In the genomic region with DNA sequence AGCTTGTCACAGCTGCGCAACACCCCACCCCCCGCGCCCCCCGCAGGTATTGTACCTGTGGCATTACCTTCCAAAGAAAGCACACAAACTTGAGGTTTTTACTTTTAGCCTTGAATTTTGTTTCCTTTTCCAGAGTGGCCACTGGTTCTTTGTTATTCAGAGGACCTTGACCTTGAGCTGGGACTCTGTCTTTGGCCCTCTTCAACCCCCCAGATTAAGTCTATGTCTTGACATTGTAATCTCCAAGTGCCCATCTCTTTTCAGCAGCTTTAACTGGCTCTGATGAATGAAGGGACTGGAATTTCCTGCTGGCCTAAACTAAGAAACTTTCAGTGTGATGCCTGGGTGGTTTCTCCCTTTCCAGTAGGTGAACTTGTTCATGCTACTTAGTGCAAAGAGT, we compare ENCODE assay signal across 9 mouse cellular contexts. TPM values are rescaled to one million over a fixed set of nuclear protein-coding genes. Genes with fewer than 3 reads are reported as not detected.
A peak's percentile ranks its signal among the peaks of the same experiment; 100 is the strongest.
DNase-seq lines count a peak whose midpoint lies in the region; ATAC-seq and TF ChIP-seq lines count a peak whose summit lies in the region.
"Had no signal": no experiment of that assay in that cellular context is flagged by ENCODE, and none has a peak within 500 bp of the region (broad histone marks: within the 10 kb centered on the region; RNA-seq: fewer than 3 reads in every experiment).

No protein-coding gene starts in this region.

- TF ChIP-seq CTCF in stomach, postnatal 0 days (IDR thresholded peaks at IDR 0.05; ENCODE audit: low read depth): no peak

- H3K4me3 ChIP-seq in lung, embryonic 15.5 days: peak overlapping the region; percentile 82
- peak overlapping the region; percentile 83 for H3K4me3 ChIP-seq in forebrain, embryonic 15.5 days
- H3K4me3 ChIP-seq in liver, embryonic 13.5 days (replicated peaks): peak overlapping the region; percentile 60
- peak overlapping the region; percentile 82 for H3K4me3 ChIP-seq in stomach, postnatal 0 days (ENCODE audit: low read depth, low read length)

- H3K4me1 ChIP-seq in lung, embryonic 15.5 days: peaks cover 13% of the 10 kb centered on the region
- peaks cover 13% of the 10 kb centered on the region for H3K4me1 ChIP-seq in forebrain, embryonic 15.5 days
- H3K4me1 ChIP-seq in liver, embryonic 13.5 days (replicated peaks): no peaks in the 10 kb centered on the region
- H3K4me1 ChIP-seq in stomach, postnatal 0 days (replicated peaks; ENCODE audit: control insufficient read depth, insufficient read depth): no peaks in the 10 kb centered on the region

- no peak for DNase-seq in lung, postnatal 36 days
- DNase-seq in liver, embryonic 13.5 days: no peak
- DNase-seq in stomach, postnatal 0 days (ENCODE audit: low spot score): no peak
- DNase-seq in cerebellum, adult 9-11 months: no peak
- DNase-seq in thymus, postnatal 36 days: no peak
- DNase-seq: cerebellum, adult 8-10 months had no signal

- no peak for ATAC-seq in lung, embryonic 15.5 days (ENCODE audit: borderline replicate concordance, extremely low read depth, low FRiP score, low TSS enrichment)
- ATAC-seq in forebrain, embryonic 15.5 days (replicated peaks): no peak
- no peak for ATAC-seq in liver, embryonic 13.5 days (ENCODE audit: low read depth)
- ATAC-seq in stomach, postnatal 0 days (ENCODE audit: low FRiP score, low TSS enrichment): no peak

- no peaks in the 10 kb centered on the region for H3K27me3 ChIP-seq in lung, embryonic 15.5 days
- H3K27me3 ChIP-seq in forebrain, embryonic 15.5 days: 0 out of 2 replicates have a peak, but pooled peaks cover 5% of the 10 kb centered on the region
- H3K27me3 ChIP-seq in liver, embryonic 13.5 days: peaks cover 36% of the 10 kb centered on the region
- no peaks in the 10 kb centered on the region for H3K27me3 ChIP-seq in stomach, postnatal 0 days (ENCODE audit: control insufficient read depth, insufficient read depth, low read length)
- H3K27me3 ChIP-seq: Patski had no signal

- no peaks in the 10 kb centered on the region for H3K9me3 ChIP-seq in lung, embryonic 15.5 days
- H3K9me3 ChIP-seq in forebrain, embryonic 15.5 days: no peaks in the 10 kb centered on the region
- no peaks in the 10 kb centered on the region for H3K9me3 ChIP-seq in liver, embryonic 13.5 days (replicated peaks)
- no peaks in the 10 kb centered on the region for H3K9me3 ChIP-seq in stomach, postnatal 0 days (ENCODE audit: control insufficient read depth, low read length)

- 22% methylated on average over 4 of the region's 4 CpGs for whole genome bisulfite sequencing in lung, embryonic 15.5 days
- 21% methylated on average over 4 of the region's 4 CpGs for WGBS in forebrain, embryonic 15.5 days
- WGBS in liver, embryonic 13.5 days (ENCODE audit: insufficient replicate concordance): 31% methylated on average over 4 of the region's 4 CpGs
- 13% methylated on average over 4 of the region's 4 CpGs for WGBS in stomach, postnatal 0 days

- no peak for TF ChIP-seq EP300 in stomach, postnatal 0 days (optimal IDR thresholded peaks at IDR 0.05)

- no peak overlapping the region for H3K27ac ChIP-seq in lung, embryonic 15.5 days
- no peak overlapping the region for H3K27ac ChIP-seq in forebrain, embryonic 15.5 days (replicated peaks)
- H3K27ac ChIP-seq in liver, embryonic 13.5 days: no peak overlapping the region
- peak overlapping the region; percentile 88 for H3K27ac ChIP-seq in stomach, postnatal 0 days (replicated peaks)

- H3K4me2 ChIP-seq in lung, embryonic 15.5 days: peak overlapping the region; percentile 98
- peak overlapping the region; percentile 100 for H3K4me2 ChIP-seq in forebrain, embryonic 15.5 days (replicated peaks)
- peak overlapping the region; percentile 69 for H3K4me2 ChIP-seq in liver, embryonic 13.5 days
- H3K4me2 ChIP-seq in stomach, postnatal 0 days (replicated peaks; ENCODE audit: low read depth): peak overlapping the region; percentile 99

- no peak overlapping the region for H3K9ac ChIP-seq in lung, embryonic 15.5 days
- H3K9ac ChIP-seq in forebrain, embryonic 15.5 days (replicated peaks): no peak overlapping the region
- no peak overlapping the region for H3K9ac ChIP-seq in liver, embryonic 13.5 days
- H3K9ac ChIP-seq in stomach, postnatal 0 days (ENCODE audit: low read length): peak overlapping the region; percentile 81

- H3K36me3 ChIP-seq in lung, embryonic 15.5 days: no peaks in the 10 kb centered on the region
- H3K36me3 ChIP-seq in forebrain, embryonic 15.5 days: no peaks in the 10 kb centered on the region
- H3K36me3 ChIP-seq in liver, embryonic 13.5 days: no peaks in the 10 kb centered on the region
- H3K36me3 ChIP-seq in stomach, postnatal 0 days (ENCODE audit: control insufficient read depth, insufficient read depth, low read length): no peaks in the 10 kb centered on the region

RNA-seq across cellular contexts. Expression of gene Nhsl1, which starts 0.9 kb away (rescaled TPM):
- polyA plus RNA-seq in lung, embryonic 15.5 days (2015; fragmentation: Nextera tagmentation; extraction: Ambion mirVana): 3.9 and 4.4 TPM in 2 replicates
- 16.6 and 17.9 TPM in 2 replicates for polyA plus RNA-seq in forebrain, embryonic 15.5 days (2015; fragmentation: Nextera tagmentation; extraction: Ambion mirVana)
- polyA plus RNA-seq in liver, embryonic 13.5 days (2015; fragmentation: Nextera tagmentation; extraction: Ambion mirVana): 0.50 and 0.52 TPM in 2 replicates
- polyA plus RNA-seq in stomach, postnatal 0 days (2015; fragmentation: Nextera tagmentation; extraction: Ambion mirVana): 4.3 and 4.7 TPM in 2 replicates
